Mouse (Mus musculus) CH12.LX (cell line): ENCODE measurements around the gene Espn. TPM values are rescaled to one million over a fixed set of nuclear protein-coding genes. Genes with fewer than 3 reads are reported as not detected.

Experiments used
- DNase-seq: peaks from one replicate; pipeline ENCODE4 v3.0.0-alpha.2; 2013; ENCODE audit errors: extremely low read depth
- H3K27ac ChIP-seq: 2 replicates; pipeline ENCODE4 v1.5.1; 2012; ENCODE audit warnings: low read depth, mild to moderate bottlenecking, control low read depth, moderate library complexity; ENCODE audit not compliant: insufficient read depth
- H3K27me3 ChIP-seq: replicated peaks from 2 replicates; pipeline ENCODE3; 2012; ENCODE audit warnings: inconsistent platforms
- H3K36me3 ChIP-seq, 2 experiments: replicated peaks in 1 of 2; 2 replicates each; pipeline versions ENCODE3 to v1.6.1; 2012; ENCODE audit warnings: inconsistent platforms in 1 of 2, low read length in 1 of 2, mild to moderate bottlenecking in 1 of 2, mixed read lengths in 1 of 2, moderate library complexity in 1 of 2; ENCODE audit not compliant: control insufficient read depth in 1 of 2, insufficient read depth in 1 of 2
- H3K4me1 ChIP-seq, 2 experiments: 2 replicates each; pipeline ENCODE4 v1.6.1; 2012; ENCODE audit warnings: inconsistent platforms in 1 of 2, moderate library complexity in 1 of 2; ENCODE audit not compliant: insufficient read depth in 2 of 2, control insufficient read depth in 1 of 2
- H3K4me2 ChIP-seq: 2 replicates; pipeline ENCODE4 v1.6.1; 2012; ENCODE audit warnings: low read depth, mild to moderate bottlenecking, control low read depth; ENCODE audit not compliant: poor library complexity, insufficient read depth, severe bottlenecking
- H3K4me3 ChIP-seq, 3 experiments: fragments of 150-350 bp in 1 of 3; sonication (generic) in 1 of 3; replicated peaks in 1 of 3; 2 replicates each; pipeline versions ENCODE3 to v1.5.1; 2011 to 2012; ENCODE audit warnings: low read depth in 2 of 3, low read length in 2 of 3, mild to moderate bottlenecking in 2 of 3, moderate library complexity in 2 of 3, control low read depth in 1 of 3, improper control_type of control experiment in 1 of 3, inconsistent platforms in 1 of 3, mixed read lengths in 1 of 3; ENCODE audit not compliant: poor library complexity in 1 of 3
- H3K79me2 ChIP-seq: replicated peaks from 2 replicates; pipeline ENCODE4 v1.6.1; 2012; ENCODE audit warnings: mild to moderate bottlenecking, moderate library complexity; ENCODE audit not compliant: control insufficient read depth, poor library complexity, insufficient read depth, severe bottlenecking; ENCODE audit errors: extremely low read depth
- H3K9ac ChIP-seq: 2 replicates; pipeline ENCODE4 v1.6.1; 2012; ENCODE audit warnings: low read depth, mild to moderate bottlenecking, control low read depth, moderate library complexity; ENCODE audit not compliant: insufficient read depth
- H3K9me3 ChIP-seq: replicated peaks from 2 replicates; pipeline ENCODE3; 2012; ENCODE audit warnings: low read length, inconsistent platforms, mixed read lengths
- BHLHE40 ChIP-seq: IDR thresholded peaks from 2 replicates; pipeline ENCODE4 v1.6.1; 2011; ENCODE audit warnings: mild to moderate bottlenecking, low read depth, low read length, improper control_type of control experiment
- CTCF ChIP-seq, 2 experiments: IDR thresholded peaks in 1 of 2; conservative IDR thresholded peaks in 1 of 2; 2 replicates each; pipeline ENCODE4 v1.5.1; 2011 to 2012; ENCODE audit warnings: low read depth in 2 of 2, low read length in 2 of 2, improper control_type of control experiment in 1 of 2, inconsistent platforms in 1 of 2, mild to moderate bottlenecking in 1 of 2, moderate library complexity in 1 of 2
- E2F4 ChIP-seq: IDR thresholded peaks from 2 replicates; pipeline ENCODE4 v1.6.1; 2011; ENCODE audit warnings: low read depth, low read length, improper control_type of control experiment; ENCODE audit not compliant: insufficient replicate concordance
- ELF1 ChIP-seq: IDR thresholded peaks from 2 replicates; pipeline ENCODE4 v1.6.1; 2014; ENCODE audit warnings: low read depth, mild to moderate bottlenecking, inconsistent platforms, low read length, improper control_type of control experiment
- EP300 ChIP-seq: IDR thresholded peaks from 2 replicates; pipeline ENCODE4 v1.6.1; 2011; ENCODE audit warnings: low read length, improper control_type of control experiment
- ETS1 ChIP-seq: conservative IDR thresholded peaks from 2 replicates; pipeline ENCODE4 v1.6.1; 2012; ENCODE audit warnings: low read depth, mild to moderate bottlenecking, inconsistent platforms, low read length, improper control_type of control experiment, moderate library complexity
- IRF4 ChIP-seq: IDR thresholded peaks from 2 replicates; pipeline ENCODE4 v1.6.1; 2014; ENCODE audit warnings: low read depth, mild to moderate bottlenecking, inconsistent platforms, low read length, improper control_type of control experiment
- JUN ChIP-seq: IDR thresholded peaks from 2 replicates; pipeline ENCODE4 v1.6.1; 2011; ENCODE audit warnings: low read depth, mild to moderate bottlenecking, low read length, improper control_type of control experiment, moderate library complexity; ENCODE audit not compliant: insufficient read depth
- JUND ChIP-seq: conservative IDR thresholded peaks from 2 replicates; pipeline ENCODE4 v1.6.1; 2011; ENCODE audit warnings: low read depth, low read length, improper control_type of control experiment
- KAT2A ChIP-seq: IDR thresholded peaks from 2 replicates; pipeline ENCODE4 v1.6.1; 2012; ENCODE audit warnings: low read length, improper control_type of control experiment, inconsistent platforms; ENCODE audit not compliant: insufficient replicate concordance
- MAX ChIP-seq: IDR thresholded peaks from 2 replicates; pipeline ENCODE4 v1.6.1; 2011; ENCODE audit warnings: low read length, improper control_type of control experiment
- MEF2A ChIP-seq: IDR thresholded peaks from 2 replicates; pipeline ENCODE4 v1.6.1; 2014; ENCODE audit warnings: low read depth, mild to moderate bottlenecking, inconsistent platforms, low read length, improper control_type of control experiment, borderline replicate concordance
- MXI1 ChIP-seq: IDR thresholded peaks from 2 replicates; pipeline ENCODE4 v1.6.1; 2011; ENCODE audit warnings: mild to moderate bottlenecking, low read depth, low read length, improper control_type of control experiment
- MYC ChIP-seq: IDR thresholded peaks from 2 replicates; pipeline ENCODE4 v1.6.1; 2011; ENCODE audit warnings: low read depth, mild to moderate bottlenecking, improper control_type of control experiment, low read length
- NELFE ChIP-seq: IDR thresholded peaks from 2 replicates; pipeline ENCODE4 v1.6.1; 2011; ENCODE audit warnings: low read depth, low read length, improper control_type of control experiment
- POLR2A ChIP-seq: IDR thresholded peaks from 2 replicates; pipeline ENCODE4 v1.6.1; 2011; ENCODE audit warnings: low read depth, mild to moderate bottlenecking, improper control_type of control experiment, low read length
- POLR2AphosphoS2 ChIP-seq: IDR thresholded peaks from 2 replicates; pipeline ENCODE4 v1.6.1; 2011; ENCODE audit warnings: low read depth, low read length, improper control_type of control experiment
- RAD21 ChIP-seq: IDR thresholded peaks from 2 replicates; pipeline ENCODE4 v1.6.1; 2011; ENCODE audit warnings: low read depth, mild to moderate bottlenecking, low read length, improper control_type of control experiment, moderate library complexity
- RCOR1 ChIP-seq: conservative IDR thresholded peaks from 2 replicates; pipeline ENCODE4 v1.6.1; 2012; ENCODE audit warnings: low read depth, mild to moderate bottlenecking, inconsistent platforms, low read length, improper control_type of control experiment
- SIN3A ChIP-seq: IDR thresholded peaks from 2 replicates; pipeline ENCODE4 v1.6.1; 2012; ENCODE audit warnings: low read length, improper control_type of control experiment, inconsistent platforms
- SMC3 ChIP-seq: IDR thresholded peaks from 2 replicates; pipeline ENCODE4 v1.6.1; 2011; ENCODE audit warnings: low read depth, low read length, improper control_type of control experiment
- TBP ChIP-seq: conservative IDR thresholded peaks from 2 replicates; pipeline ENCODE4 v1.6.1; 2011; ENCODE audit warnings: low read depth, low read length, improper control_type of control experiment
- TCF12 ChIP-seq: IDR thresholded peaks from 2 replicates; pipeline ENCODE4 v1.6.1; 2014; ENCODE audit warnings: low read depth, mild to moderate bottlenecking, inconsistent platforms, low read length, improper control_type of control experiment
- UBTF ChIP-seq: IDR thresholded peaks from 2 replicates; pipeline ENCODE4 v1.6.1; 2012; ENCODE audit warnings: low read depth, mild to moderate bottlenecking, inconsistent platforms, low read length, improper control_type of control experiment, moderate library complexity
- USF1 ChIP-seq: IDR thresholded peaks from 2 replicates; pipeline ENCODE4 v1.6.1; 2014; ENCODE audit warnings: low read depth, mild to moderate bottlenecking, inconsistent platforms, low read length, improper control_type of control experiment
- USF2 ChIP-seq: conservative IDR thresholded peaks from 2 replicates; pipeline ENCODE4 v1.6.1; 2011; ENCODE audit warnings: low read depth, low read length, improper control_type of control experiment
- ZC3H11A ChIP-seq: IDR thresholded peaks from 2 replicates; pipeline ENCODE4 v1.6.1; 2012; ENCODE audit warnings: low read depth, mild to moderate bottlenecking, inconsistent platforms, low read length, improper control_type of control experiment
- ZKSCAN1 ChIP-seq: IDR thresholded peaks from 2 replicates; pipeline ENCODE4 v1.6.1; 2012; ENCODE audit warnings: low read depth, inconsistent platforms, low read length, improper control_type of control experiment, borderline replicate concordance
- ZMIZ1 ChIP-seq: IDR thresholded peaks from 2 replicates; pipeline ENCODE4 v1.6.1; 2012; ENCODE audit warnings: low read depth, mild to moderate bottlenecking, inconsistent platforms, low read length, improper control_type of control experiment
- ZNF384 ChIP-seq: IDR thresholded peaks from 2 replicates; pipeline ENCODE4 v1.6.1; 2012; ENCODE audit warnings: low read depth, low read length, improper control_type of control experiment, inconsistent platforms
- dilution Hi-C: fragments of 300-500 bp; cut with MboI; formaldehyde crosslinking; loops from 2 replicates; pipeline ENCODE4 v1.14.3; 2020; ENCODE audit warnings: low sequenced_read_pairs; ENCODE audit not compliant: extremely low pct_unique_long_range_greater_than_20kb, extremely low pct_ligation_motif_present
- in situ Hi-C: fragments of 300-500 bp; cut with MboI; formaldehyde crosslinking; loops from 3 replicates; pipeline ENCODE4 v1.14.3; 2019; ENCODE audit warnings: low sequenced_read_pairs, low pct_ligation_motif_present, low pct_unique_long_range_greater_than_20kb, mixed read lengths
- polyA plus RNA-seq: library from polyadenylated mRNA; unstranded; fragments of >175 nt; gene quantifications from 2 replicates; pipeline ENCODE4 v1.2.1, GENCODE M21; 2012; ENCODE audit warnings: low read depth; ENCODE audit not compliant: insufficient read length
- total RNA-seq, 2 experiments: library from RNA; depleted of rRNA; stranded (reverse); fragments of 300-350 nt in 1 of 2; fragments of >200 nt in 1 of 2; gene quantifications; 2 replicates each; pipeline ENCODE4 v1.2.3; 2012 to 2014

Gene Espn
- total and polyA plus RNA-seq, 3 experiments, result 0.25 TPM; not detected in 2

- dilution Hi-C loops, result no loop called here
Measured at GRCm38 (mm10) chr4:152140441-152140840, 11.7 kb downstream of the Espn start.

GRCm38 (mm10) chr4:152138497-152139260 is 13.5 kb downstream of the Espn start:
- H3K9ac ChIP-seq, result peak overlapping the region; percentile 24; the same call in 1 of the 2 replicates
- H3K36me3 ChIP-seq, result no peaks in the 10 kb centered on the region
- peak; percentile 39; the same call in 1 of the 2 replicates for TF ChIP-seq POLR2A
- TF ChIP-seq SMC3, result peak; percentile 25
- no peak for TF ChIP-seq BHLHE40
- no peak for TF ChIP-seq ZMIZ1
- TF ChIP-seq MYC, result 0 out of 2 replicates have a peak, but pooled peaks have one; percentile 19
- no peak for TF ChIP-seq KAT2A
- 0 out of 2 replicates have a peak, but pooled peaks have one; percentile 28 for TF ChIP-seq ELF1
- peak; percentile 55 to 82 for TF ChIP-seq CTCF (conservative IDR thresholded peaks at IDR 0.05 in 1 of 2, IDR thresholded peaks at IDR 0.05 in 1 of 2; ENCODE audit: low read depth in 2 of 2, low read length in 2 of 2)
- dilution Hi-C loops (no loop called here), in situ Hi-C loops (no loop called here)
- H3K79me2 ChIP-seq, result no peaks in the 10 kb centered on the region
- DNase-seq, result peak; percentile 79
- H3K27me3 ChIP-seq, result peaks cover 68% of the 10 kb centered on the region
- peak overlapping the region; percentile 98 for H3K4me2 ChIP-seq
- H3K4me3 ChIP-seq, result peak overlapping the region; percentile 31 to 63 (median 34)
- H3K27ac ChIP-seq, result no peak overlapping the region
- peaks cover 2% of the 10 kb centered on the region for H3K9me3 ChIP-seq
- peaks cover 6 to 11% of the 10 kb centered on the region in 2 experiments for H3K4me1 ChIP-seq

More at GRCm38 (mm10) chr4:152140441-152140840, 11.7 kb downstream of the Espn start:
- no peaks in the 10 kb centered on the region for H3K79me2 ChIP-seq
- no peak overlapping the region for H3K27ac ChIP-seq
- in situ Hi-C loops, result no loop called here
- TF ChIP-seq EP300 (no peak), TBP (no peak), SIN3A (no peak), RCOR1 (no peak), E2F4 (no peak), JUND (no peak), MXI1 (no peak), BHLHE40 (0 out of 2 replicates have a peak, but pooled peaks have one; percentile 32), JUN (no peak), MAX (no peak), USF1 (no peak), POLR2AphosphoS2 (no peak), ZKSCAN1 (no peak), RAD21 (peak; percentile 63), UBTF (no peak), ETS1 (no peak), ZNF384 (no peak), ZC3H11A (no peak), ZMIZ1 (no peak), MEF2A (no peak), POLR2A (no peak), KAT2A (no peak), ELF1 (no peak), SMC3 (peak; percentile 42), NELFE (no peak), TCF12 (no peak), USF2 (no peak), IRF4 (peak; percentile 42; the same call in 1 of the 2 replicates), CTCF (conservative IDR thresholded peaks at IDR 0.05 in 1 of 2, IDR thresholded peaks at IDR 0.05 in 1 of 2; ENCODE audit: low read depth in 2 of 2, low read length in 2 of 2) (peak; percentile 79 to 97)
- peaks cover 4% of the 10 kb centered on the region for H3K9me3 ChIP-seq
- no peak overlapping the region for H3K4me2 ChIP-seq
- peaks cover 6 to 11% of the 10 kb centered on the region in 2 experiments for H3K4me1 ChIP-seq
- H3K9ac ChIP-seq, result no peak overlapping the region
- H3K4me3 ChIP-seq, result no peak overlapping the region
- H3K27me3 ChIP-seq, result peaks cover 71% of the 10 kb centered on the region
- H3K36me3 ChIP-seq, result no peaks in the 10 kb centered on the region
- peak; percentile 60 for DNase-seq
